Mouse (Mus musculus) adrenal gland, postnatal 36 days (tissue): ENCODE measurements around the gene Gatd1. TPM values are rescaled to one million over a fixed set of nuclear protein-coding genes. Genes with fewer than 3 reads are reported as not detected.
"Not testable (repeated sequence)": the region's sequence is repeated elsewhere in the genome, so short reads cannot be mapped to it uniquely, and the experiment has no call there.

Experiments
- DNase-seq, 2 experiments: peaks; one replicate each; pipeline ENCODE4 v3.0.0; 2021; ENCODE audit warnings: mixed read lengths in 1 of 2
- total RNA-seq, 2 experiments: library from RNA; stranded (reverse); gene quantifications; 2 replicates each; pipeline ENCODE4 v1.2.3; 2021

Gatd1 gene
- total RNA-seq, 2 experiments from 2014 or later = 24.9 to 46.7 TPM

DNA sequence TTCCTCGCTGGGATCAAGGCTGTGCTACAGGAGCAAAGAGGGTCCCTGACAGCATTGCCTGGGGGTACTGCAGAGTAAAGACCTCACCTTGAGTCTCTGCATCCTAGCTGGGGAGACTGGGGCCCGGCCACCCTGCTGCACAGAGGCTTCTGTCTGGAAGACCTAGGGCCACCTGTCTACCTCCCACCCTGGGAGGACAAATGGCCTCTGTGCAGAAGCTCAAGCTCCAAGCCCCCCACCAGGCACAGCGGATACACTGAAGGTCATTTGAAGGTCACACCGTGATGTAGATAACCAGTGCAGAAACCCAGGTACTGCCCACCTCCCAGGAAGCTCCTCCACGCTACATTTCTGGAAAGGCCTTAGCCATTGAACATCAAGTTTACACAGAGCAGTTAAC is 14.8 kb upstream of the Gatd1 start:
- no peak for DNase-seq

DNA sequence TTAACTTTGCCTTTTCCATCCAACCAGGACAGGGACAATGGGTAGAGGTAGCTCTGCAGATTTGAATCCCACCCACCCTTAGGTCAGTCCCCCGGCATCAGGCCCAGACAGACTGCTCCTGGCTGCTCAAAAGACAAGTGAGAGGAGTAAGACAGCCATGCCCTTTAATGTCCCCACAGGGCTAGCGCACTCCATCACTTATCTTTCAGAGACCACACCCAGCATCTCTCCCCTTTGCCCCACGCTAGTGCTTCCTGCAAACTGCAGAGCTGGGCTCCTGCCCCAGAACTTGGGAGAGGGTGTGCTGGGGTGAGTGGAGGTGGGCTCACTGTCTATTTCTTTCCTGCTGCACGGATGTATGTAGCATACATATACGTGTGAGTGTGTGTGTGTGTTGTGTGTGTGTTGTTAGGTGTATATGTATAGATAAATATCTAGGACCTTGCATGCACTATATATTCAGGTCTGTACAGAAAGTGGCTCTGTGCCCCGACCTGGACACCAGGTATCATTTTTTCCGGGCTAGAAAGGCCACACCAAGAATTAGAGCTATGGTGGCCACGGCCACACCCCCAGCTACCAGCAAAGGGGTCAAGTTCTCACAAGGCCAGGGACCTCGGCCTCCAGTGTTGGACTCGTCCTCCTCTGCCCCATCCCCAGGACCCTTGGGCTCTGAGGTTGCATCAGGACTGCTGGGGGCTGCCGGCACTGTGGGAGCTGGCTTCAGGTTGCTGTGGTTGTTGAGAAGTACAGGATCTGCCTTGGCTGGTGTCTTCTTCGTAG is 13.2 kb upstream of the Gatd1 start:
- DNase-seq = no peak

- DNase-seq = no peak
These were observed 9.9 kb upstream of the Gatd1 start for GRCm38 (mm10) chr7:141423811-141424210.

GRCm38 (mm10) chr7:141420030-141420702 is 6.2 kb upstream of the Gatd1 start:
- no peak for DNase-seq

- peak; percentile 50 to 55 for DNase-seq
These were observed 5.0 kb upstream of the Gatd1 start for GRCm38 (mm10) chr7:141418970-141419369.

DNA sequence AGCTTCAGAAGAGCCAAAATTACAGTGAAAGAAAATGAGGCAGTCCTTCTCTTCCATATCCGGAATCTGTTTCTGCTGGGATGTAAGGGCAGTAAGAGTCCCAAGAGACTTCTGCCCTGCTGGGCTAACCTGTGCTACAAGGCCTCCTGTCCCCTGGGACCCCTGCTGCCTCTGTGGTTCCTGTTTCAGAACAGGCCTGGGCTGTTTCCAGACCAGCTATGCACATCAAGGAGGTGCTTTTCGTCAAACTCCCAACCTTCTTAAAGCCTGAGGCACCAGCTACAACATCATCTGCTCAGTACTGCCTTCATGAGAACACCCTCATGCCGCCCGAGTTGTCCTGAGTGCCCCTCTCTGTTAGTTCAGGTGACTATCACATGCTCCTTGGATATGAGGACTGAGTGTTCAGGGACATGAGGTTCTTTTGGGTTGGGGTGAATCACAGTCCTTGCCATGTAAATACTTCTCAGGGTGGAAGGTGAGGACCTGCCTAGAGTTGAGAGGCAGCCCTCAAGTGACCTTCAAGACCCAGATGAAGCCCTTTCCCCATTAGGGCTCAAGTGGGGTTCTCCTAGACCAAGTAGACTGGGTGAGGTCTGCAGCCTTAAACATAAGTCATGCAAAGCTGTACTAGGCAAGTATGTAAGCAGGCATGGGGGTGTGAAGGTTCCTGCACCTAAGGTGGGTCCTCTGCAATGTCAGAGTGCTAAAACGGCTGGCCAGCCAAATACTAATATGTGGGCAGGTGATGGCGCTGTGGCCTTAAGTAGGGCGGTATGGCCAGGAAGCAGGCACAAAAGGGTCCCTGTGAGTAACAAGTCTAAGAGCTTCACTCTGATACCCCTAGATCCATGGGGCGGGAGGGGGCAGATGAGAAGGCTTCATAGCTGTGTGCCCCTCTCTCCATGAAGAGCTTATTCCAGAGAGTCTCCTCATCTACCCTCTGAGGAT is 4.1 kb upstream of the Gatd1 start:
- no peak for DNase-seq

- DNase-seq = no peak
These were observed 2.4 kb upstream of the Gatd1 start for GRCm38 (mm10) chr7:141416144-141416841.

DNA sequence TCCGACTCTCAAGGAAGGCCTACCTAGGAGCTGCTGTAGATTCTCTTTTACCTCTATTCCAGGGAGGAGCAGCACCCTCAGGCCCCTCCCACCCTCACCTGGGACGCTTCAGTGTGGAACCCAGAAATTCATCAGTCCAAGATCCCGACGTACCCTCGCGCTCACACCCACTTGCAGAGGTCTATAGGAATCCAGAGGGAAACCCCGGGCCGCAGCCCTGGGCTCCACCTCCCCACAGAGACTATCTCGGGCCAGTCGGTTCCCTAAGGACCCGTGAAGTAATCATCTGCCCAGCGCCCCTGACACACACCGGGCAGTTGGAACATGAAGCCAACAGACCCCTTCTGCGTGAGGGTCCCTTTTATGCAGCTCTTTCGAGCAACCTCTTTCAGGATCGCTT is 605 bp downstream of the Gatd1 start:
- no peak for DNase-seq

GRCm38 (mm10) chr7:141411667-141412066 is 2.3 kb downstream of the Gatd1 start:
- DNase-seq = no peak

GRCm38 (mm10) chr7:141410631-141411030 is 3.3 kb downstream of the Gatd1 start:
- DNase-seq = no peak

GRCm38 (mm10) chr7:141408833-141409232 is 5.1 kb downstream of the Gatd1 start:
- peak; percentile 91 to 93 for DNase-seq

GRCm38 (mm10) chr7:141407670-141408069 is 6.3 kb downstream of the Gatd1 start:
- DNase-seq = not testable (repeated sequence)

DNA sequence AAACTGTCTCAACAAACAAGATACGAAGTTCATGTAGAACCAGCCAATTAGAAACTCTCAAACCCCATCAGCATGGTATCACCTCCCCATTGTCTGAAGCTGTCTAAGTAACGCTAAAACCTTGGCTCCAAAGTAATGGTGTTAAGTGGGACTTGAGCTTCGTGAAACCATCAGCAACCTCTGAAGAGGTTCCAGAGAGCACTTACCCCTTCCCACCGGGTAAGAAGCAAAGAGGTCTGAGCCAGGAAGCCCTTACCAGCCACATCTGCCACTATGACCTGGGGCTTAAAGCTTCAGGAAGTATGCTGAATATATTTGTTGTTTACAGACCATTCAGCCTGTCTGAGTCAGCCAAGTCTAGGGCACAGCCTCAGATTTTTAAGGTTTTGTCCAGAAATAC is 8.5 kb downstream of the Gatd1 start:
- no peak for DNase-seq

DNA sequence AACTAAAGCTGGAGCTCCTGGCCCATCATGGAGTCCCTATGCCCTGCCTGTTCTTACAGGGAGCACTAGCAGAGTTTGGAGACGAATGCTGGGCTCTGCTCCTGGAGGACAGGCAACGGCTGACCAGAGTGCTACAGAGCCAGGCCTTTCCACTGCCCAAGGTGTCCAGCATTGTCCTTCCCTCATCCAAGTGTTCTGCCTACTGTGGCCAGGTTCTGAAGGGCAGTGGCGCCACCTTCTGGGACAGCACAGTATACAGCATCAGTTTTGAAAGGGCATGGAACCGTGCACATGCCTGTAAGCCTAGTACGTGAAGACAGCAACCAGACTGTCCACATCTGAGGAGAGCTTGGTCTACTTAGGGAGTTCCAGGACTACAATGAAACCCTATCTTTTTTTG is 10.6 kb downstream of the Gatd1 start:
- DNase-seq = peak; percentile 80 to 81

- DNase-seq = peak in 1 of 2 experiments; percentile 40
These were observed 18.6 kb downstream of the Gatd1 start for GRCm38 (mm10) chr7:141395348-141395747.

DNA sequence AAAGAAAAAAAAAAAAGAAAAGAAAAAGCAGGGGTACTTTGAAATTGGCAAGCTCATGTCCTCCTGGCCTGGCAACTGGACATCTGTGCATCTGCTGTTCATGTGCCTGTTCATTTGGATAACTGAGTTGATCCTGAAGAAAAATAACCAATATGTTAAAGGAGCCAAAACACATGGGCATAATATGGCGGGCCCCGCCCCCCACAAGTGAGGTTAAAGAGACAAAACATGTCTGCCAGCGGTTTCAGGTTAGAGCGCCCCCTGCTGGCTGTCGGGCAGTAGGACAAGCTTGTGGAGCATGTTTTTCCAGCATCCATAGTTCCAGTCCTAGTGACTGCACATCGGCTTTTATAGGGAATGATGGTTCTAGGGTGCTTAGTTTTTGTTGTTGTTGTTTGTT is 19.2 kb downstream of the Gatd1 start:
- DNase-seq = peak; percentile 80 to 83

DNA sequence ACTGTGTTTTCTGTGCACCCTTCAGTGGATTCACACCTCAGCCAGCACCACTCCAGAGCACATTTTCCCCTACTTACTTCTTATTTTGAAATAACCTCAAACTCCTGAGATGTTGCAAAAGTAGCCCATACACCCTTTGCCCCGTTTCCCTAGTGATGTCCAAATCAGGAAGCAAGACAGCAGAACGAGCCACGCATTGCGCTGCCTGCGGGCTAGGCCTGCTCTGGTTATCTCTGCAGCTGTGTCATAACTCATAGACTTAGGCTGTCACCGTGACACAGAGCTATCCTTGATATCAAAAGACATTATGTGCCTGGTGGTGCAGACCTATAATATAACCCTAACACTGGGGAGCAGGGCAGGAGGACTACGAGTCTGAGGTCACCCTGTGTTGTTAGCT is 19.8 kb downstream of the Gatd1 start:
- peak; percentile 60 to 64 for DNase-seq

DNA sequence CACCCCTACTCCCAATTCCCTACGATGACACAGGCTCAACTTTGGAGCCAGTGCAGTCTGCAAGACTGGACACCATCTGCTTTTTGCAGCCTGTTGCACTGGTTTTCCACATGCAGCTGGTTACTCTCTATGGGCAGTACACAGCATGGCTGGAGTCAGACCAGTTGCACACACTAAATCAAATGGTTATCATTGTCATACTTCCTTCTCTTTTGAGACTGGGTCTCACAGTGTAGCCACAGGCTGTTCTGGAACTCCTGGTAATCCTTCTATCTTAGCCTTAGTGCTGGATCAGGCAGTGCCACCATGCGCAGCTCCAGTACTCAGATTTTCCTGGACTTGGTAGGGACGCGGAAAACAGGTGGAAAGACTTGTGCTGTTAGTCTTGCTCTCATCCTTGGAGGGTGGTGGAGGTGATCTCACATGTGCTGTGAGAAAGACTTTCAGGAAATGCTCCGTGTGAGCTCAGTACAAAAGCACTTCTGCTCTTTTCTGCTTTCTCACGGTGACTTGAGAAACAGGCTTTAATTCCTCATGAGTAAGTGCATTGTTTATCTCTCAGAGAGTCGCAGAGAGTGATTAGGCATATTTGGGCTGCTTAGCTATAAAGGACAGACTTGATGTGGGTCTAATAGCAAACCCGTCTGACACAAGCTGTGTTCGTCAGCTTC is 21.2 kb downstream of the Gatd1 start:
- DNase-seq = no peak

DNA sequence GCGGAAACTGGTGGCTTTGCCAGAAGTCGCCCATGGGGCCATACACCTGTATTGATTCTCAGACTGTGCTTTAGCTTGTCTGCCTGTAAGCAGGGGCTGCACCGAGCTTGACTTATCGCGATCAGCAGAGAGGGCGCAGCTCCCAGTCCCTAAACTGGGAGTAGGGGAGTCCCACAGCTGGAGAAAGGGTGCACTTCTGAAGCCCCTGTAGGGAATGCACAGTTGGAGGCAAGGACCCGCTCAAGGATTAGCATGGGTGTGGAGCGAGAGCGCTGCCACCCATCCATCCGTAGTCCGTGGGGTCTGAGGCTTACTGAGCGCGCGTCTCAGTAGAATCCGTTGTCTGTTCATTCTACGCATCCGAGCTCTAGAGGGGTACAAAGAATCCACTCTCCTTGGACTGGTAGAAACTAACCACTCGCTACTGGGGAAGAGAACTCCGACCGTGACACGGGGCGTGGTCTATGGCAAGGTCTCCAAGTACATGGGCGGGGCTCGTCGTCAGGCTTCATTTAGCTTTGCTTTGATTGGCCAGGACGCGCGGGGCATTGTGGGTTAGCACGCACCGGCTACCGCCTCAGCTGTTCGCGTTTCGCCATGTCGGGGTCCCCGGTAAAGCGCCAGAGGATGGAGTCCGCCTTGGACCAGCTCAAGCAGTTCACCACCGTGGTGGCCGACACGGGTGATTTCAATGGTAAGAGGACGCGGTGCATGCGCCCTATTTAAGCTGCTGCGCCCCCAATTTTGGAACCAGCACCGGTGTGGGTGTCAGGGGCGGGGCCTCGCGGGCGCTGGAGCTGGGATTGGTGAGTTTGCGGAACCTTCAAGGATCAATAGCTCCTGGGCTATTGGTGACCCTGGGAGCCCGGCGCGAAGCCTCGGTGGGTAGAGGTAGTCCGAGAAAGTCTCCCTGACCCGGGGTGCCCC is 22.0 kb downstream of the Gatd1 start, which contains the start of gene Taldo1:
Gene Taldo1, plus strand, starts transcription at position 575 of the 927 bp plus-strand sequence.
- peak; percentile 98 to 99 for DNase-seq
